Mouse (Mus musculus): ENCODE measurements around the gene A3galt2.
A peak's percentile ranks its signal among the peaks of the same experiment; 100 is the strongest.

A3galt2 gene

DNA sequence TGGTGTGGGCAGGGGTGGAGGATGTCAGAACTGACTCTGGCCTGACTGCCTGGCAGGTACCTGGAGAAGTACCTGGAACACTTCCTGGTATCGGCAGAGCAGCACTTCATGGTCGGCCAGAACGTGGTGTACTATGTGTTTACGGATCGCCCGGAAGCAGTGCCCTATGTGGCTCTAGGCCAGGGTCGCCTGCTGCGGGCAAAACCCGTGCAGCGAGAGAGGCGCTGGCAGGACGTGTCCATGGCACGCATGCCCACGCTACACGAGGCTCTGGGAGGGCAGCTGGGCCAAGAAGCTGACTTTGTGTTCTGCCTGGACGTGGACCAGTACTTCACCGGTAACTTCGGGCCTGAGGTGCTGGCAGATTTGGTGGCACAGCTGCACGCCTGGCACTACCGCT, 11.8 kb downstream of the A3galt2 start:
- DNase-seq: no peak

GRCm38 (mm10) chr4:128768120-128768519, 13.0 kb downstream of the A3galt2 start:
- no peak for DNase-seq

- DNase-seq: no peak
Observed at GRCm38 (mm10) chr4:128769569-128770355, 14.6 kb downstream of the A3galt2 start.

DNA sequence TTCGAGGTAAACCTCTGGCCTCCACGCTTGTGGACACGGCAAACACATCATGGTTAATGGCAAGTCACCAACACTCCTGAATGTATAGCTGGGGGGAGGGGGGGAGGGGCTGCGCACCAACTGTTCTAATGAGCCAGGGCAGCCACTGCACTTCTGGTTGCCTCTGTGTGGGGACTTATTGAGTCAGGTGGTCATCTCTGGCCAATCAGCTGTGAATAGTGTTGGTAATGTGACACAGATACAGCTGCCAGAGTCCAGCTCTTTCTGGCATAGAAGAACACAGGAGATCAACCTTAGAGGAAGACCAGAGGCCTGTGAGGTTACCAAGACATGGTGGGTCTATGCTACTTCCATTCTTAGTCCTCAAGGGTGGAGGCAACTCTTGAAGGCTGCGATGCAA, 15.5 kb downstream of the A3galt2 start:
- no peak for DNase-seq

DNA sequence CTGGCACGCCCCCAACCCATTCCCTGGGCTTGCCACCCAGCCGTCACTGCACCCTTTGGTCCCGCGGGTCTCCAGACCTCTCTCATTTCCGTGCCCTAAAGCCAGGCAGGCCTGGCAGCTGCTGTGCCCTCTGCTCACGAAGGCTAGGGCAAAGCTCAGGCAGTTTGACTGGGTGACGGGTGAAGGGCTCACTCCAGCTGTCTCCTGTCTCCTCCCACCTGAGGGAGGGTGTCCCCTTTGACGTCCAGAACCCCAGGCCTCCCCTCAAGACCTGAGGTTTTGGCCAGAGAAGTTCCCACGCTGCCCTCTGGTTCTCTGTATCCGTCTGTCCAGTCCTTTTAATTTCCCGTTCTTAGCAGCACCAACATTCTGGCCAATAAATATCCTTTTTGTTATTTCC, 18.7 kb downstream of the A3galt2 start:
- no peak for DNase-seq

DNA sequence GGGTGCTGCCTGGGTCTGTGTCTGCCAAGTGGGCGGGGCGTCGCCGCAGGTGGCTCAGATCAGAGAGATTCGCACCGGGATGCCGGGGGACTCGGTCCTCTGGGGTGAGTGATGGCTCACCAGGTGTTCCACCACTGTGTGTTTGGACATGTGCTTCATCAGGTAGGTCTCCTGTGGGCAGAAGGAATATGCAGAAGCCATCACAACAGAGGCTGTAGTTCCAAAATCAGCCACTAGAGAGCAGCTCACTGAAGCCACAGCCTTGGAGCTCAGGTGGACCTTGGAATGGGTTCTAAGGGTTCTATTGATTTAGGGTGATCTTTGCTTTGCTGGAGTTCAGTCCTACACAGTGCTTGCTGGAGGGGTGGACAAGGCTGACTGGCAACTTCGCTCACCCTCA, 19.3 kb downstream of the A3galt2 start:
- peak; percentile 75 for DNase-seq

- peak; percentile 86 for DNase-seq
Observed at GRCm38 (mm10) chr4:128776568-128777289, 21.6 kb downstream of the A3galt2 start.

DNA sequence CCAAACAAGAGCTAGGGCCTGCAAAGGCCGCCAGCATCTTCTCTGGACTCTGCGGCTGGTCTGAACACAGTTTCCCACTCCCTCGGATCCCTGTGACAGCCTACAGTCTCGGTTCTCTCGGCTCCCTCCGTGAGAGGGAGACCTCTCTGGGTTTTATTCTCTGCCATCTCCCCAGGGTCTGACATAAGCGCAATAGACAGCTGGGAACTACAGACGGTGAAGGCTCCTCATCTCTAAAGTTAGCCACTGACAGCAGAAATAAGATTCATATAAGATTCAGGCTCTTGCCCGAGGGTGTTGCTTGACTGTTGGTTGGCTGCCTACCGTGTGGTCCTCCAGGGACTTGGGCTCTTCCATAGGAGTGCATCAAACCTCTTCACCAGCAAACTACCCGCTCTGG, 22.4 kb downstream of the A3galt2 start:
- no peak for DNase-seq

DNA sequence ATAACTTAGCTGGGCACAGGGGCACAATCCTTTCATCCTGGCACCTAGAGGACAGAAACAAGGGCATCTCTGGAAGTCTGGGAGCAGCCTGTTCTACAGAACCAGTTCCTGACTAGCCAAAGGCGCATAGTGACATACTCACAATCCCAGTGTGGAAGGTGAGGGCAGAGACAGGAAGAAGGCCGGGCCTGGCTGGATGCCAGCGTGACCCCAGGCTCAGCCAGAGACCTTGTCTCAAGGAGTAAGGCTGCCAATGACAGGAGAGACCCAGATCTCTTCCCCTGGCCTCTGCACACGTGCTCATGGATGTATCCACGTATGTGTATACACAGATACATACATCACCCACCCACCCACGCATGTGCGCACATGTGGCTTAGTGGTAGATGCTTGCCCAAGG, 26.9 kb downstream of the A3galt2 start:
- DNase-seq: no peak

DNA sequence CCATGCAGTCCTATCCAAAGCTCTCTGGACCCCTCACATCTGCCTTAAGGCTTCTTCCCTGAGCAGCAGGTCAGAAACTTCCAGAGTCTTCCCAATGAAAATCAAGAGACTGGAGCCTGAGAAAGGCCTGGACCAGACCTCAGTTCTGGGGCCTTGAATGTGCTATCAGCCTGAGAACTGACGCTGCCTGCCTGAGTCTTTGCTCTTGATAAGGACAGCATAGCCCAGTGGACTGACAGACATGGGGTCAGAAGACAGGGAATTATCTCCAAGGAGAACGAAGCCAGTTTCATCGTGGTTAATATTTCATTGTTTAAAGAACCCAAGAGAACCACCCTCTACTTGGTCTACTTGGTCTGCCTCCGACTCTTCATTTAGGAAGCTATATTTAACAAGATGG, 27.5 kb downstream of the A3galt2 start:
- DNase-seq: no peak

- no peak for DNase-seq
Observed at GRCm38 (mm10) chr4:128784950-128785631, 29.9 kb downstream of the A3galt2 start.

GRCm38 (mm10) chr4:128785921-128786654, 30.9 kb downstream of the A3galt2 start:
- DNase-seq: no peak

GRCm38 (mm10) chr4:128787023-128787939, 32.1 kb downstream of the A3galt2 start:
- DNase-seq: no peak

DNA sequence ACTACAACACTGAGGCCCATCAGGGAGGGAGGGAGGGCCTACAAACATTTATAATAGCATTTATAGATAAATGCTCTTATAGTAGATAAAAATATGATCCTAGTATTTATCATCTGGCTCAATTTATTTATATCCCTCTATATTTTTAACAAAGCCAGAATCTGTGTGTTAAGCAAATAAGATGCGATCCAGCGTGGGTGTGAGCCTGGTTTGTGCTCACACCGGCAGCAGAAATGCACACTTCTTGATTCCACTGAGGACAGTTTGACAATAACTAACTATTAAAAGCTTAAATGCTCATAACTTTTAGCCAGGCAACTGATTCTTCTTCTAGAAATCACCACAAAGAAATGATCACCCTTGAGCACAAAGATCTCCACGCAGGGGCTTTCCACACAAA, 32.9 kb downstream of the A3galt2 start:
- DNase-seq: no peak

- no peak for DNase-seq
Observed at GRCm38 (mm10) chr4:128789646-128790045, 34.5 kb downstream of the A3galt2 start.

GRCm38 (mm10) chr4:128793710-128794109, 38.5 kb downstream of the A3galt2 start:
- DNase-seq: no peak

GRCm38 (mm10) chr4:128794198-128794597, 39.0 kb downstream of the A3galt2 start:
- DNase-seq: no peak

DNA sequence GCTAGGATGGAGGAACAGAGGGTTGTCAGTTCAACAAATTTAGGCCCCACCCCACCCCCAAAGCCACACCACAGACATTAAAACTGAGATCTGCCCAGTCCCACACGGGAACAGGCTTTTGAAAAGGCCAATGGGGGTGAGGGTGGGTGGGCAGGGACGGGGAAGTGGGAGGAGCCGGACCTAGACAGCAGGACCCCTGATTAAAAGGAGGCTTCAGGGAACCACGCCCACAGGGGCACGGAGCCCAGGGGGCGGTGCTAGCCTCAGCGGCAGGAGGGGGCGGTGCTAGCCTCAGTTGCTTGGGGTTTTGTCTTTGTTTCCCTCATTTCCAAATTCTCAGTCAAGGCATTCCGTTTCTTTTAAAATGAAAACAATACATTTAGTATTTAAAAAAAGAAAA, 40.4 kb downstream of the A3galt2 start:
- peak; percentile 68 for DNase-seq

DNA sequence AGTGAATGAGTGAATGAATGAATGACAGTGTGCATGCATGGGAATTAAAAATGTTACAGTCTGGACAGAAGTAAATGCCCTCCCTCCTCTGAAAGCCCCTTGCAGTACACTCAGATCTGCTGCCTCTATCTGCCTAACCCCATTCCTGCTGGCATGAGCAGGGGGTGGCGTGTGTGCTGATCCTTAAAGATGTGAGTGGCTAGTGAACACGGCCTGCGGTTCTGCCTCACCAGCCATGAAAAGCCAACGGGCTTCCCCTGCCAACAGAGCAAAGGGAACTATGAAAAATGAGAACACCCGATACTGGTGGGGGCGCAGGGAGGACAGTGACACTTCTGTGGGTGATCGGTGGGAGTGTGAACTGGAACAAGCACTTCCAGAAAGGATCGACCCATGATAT, 41.6 kb downstream of the A3galt2 start:
- no peak for DNase-seq

- DNase-seq: no peak
Observed at GRCm38 (mm10) chr4:128801675-128802465, 46.7 kb downstream of the A3galt2 start.

- no peak for DNase-seq
Observed at GRCm38 (mm10) chr4:128803569-128803968, 48.4 kb downstream of the A3galt2 start.

Measured in thymus, postnatal 4 days (tissue).